ENCODE assay signal across 8 mouse cellular contexts in the genomic region with DNA sequence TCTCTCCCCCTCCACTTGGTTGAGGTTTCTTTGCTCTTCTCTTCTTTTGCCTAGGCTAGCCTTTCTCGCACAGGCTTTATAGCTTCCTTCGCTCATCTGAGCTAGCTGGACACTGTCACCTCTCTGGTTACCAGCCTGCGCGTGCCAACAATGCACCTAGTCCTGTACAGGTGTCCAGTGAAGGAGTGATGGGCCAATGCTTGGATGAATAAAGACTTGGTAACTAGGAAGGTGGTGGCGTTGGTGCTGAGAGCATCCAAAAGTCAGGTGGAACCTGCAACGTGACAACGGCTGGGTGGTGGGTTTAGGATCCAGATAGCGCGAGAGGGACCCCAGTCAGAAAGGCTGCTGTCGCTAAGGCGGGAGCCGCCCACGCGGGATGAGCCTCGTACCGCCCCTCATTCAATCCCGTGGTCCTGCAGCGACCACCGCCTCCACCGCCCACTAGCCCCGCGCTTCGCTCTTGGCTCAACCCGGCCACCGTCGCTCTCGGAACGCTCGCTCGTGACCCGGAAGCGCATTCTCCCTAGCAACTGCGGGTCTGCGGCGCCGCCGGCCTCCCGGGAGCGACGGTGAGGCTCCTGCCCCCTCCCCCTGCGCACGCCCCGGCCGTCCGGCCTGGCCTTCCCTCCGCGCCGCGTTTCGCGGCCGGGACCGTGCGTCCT. TPM values are rescaled to one million over a fixed set of nuclear protein-coding genes. Genes with fewer than 3 reads are reported as not detected.
A peak's percentile ranks its signal among the peaks of the same experiment; 100 is the strongest.
DNase-seq lines count a peak whose midpoint lies in the region; ATAC-seq and TF ChIP-seq lines count a peak whose summit lies in the region.

A gene (plus strand): TSS at position 509 of the 665 bp plus-strand sequence.

- no peaks in the 10 kb centered on the region for H3K36me3 ChIP-seq in ES-E14 (ENCODE audit: control insufficient read depth, insufficient read depth, low read length, poor library complexity, severe bottlenecking)
- no peaks in the 10 kb centered on the region for H3K36me3 ChIP-seq in forebrain, embryonic 16.5 days (ENCODE audit: control insufficient read depth, insufficient read depth)
- H3K36me3 ChIP-seq in lung, embryonic 14.5 days (ENCODE audit: insufficient read depth): no peaks in the 10 kb centered on the region
- H3K36me3 ChIP-seq in thymus, adult 2 months (ENCODE audit: control insufficient read depth, insufficient read depth, low read length): no peaks in the 10 kb centered on the region

- peak within 1 kb of the TSS; percentile 19; the same call in 1 of the 2 replicates for H3K27ac ChIP-seq in ES-E14 (ENCODE audit: insufficient read depth, low read depth, low read length, poor library complexity, severe bottlenecking)
- peak within 1 kb of the TSS; percentile 81 for H3K27ac ChIP-seq in forebrain, embryonic 16.5 days (ENCODE audit: low read length)
- H3K27ac ChIP-seq in layer of hippocampus, adult 2 months: peak within 1 kb of the TSS; percentile 99
- H3K27ac ChIP-seq in lung, embryonic 14.5 days (ENCODE audit: low read depth): peak within 1 kb of the TSS; percentile 88
- H3K27ac ChIP-seq in olfactory bulb, adult 2 months (ENCODE audit: insufficient read depth, low read depth, low read length): peak within 1 kb of the TSS; percentile 43
- H3K27ac ChIP-seq in thymus, adult 2 months (ENCODE audit: control insufficient read depth, insufficient read depth, low read length): no peak within 1 kb of the TSS

- WGBS in forebrain, embryonic 16.5 days: 2% methylated on average over 54 of the region's 54 CpGs
- 3% methylated on average over 41 of the region's 54 CpGs for WGBS in lung, embryonic 14.5 days
- WGBS in olfactory bulb, adult 2 months: 3% methylated on average over 51 of the region's 54 CpGs
- 5% methylated on average over 54 of the region's 54 CpGs for WGBS in thymus, adult 2 months

- peak within 1 kb of the TSS; percentile 80 for H3K4me2 ChIP-seq in forebrain, embryonic 16.5 days (ENCODE audit: low read length)
- peak within 1 kb of the TSS; percentile 61 for H3K4me2 ChIP-seq in lung, embryonic 14.5 days

- in situ Hi-C loops in ES-E14 (cut with MboI; ENCODE audit: low sequenced_read_pairs in 2 of 2, unreplicated experiment in 2 of 2): no loop called here

- peak; percentile 97 for ATAC-seq in forebrain, embryonic 16.5 days
- ATAC-seq in lung, embryonic 14.5 days (ENCODE audit: insufficient read depth): peak; percentile 96

- H3K9me3 ChIP-seq in ES-E14 (ENCODE audit: control insufficient read depth, insufficient read depth, low read depth, low read length): no peaks in the 10 kb centered on the region
- no peaks in the 10 kb centered on the region for H3K9me3 ChIP-seq in forebrain, embryonic 16.5 days (ENCODE audit: control insufficient read depth, low read length)
- no peaks in the 10 kb centered on the region for H3K9me3 ChIP-seq in lung, embryonic 14.5 days (ENCODE audit: low read depth, low read length)

- H3K27me3 ChIP-seq in forebrain, embryonic 16.5 days (replicated peaks; ENCODE audit: control insufficient read depth, insufficient read depth, low read length): no peaks in the 10 kb centered on the region
- no peaks in the 10 kb centered on the region for H3K27me3 ChIP-seq in lung, embryonic 14.5 days (ENCODE audit: insufficient read depth, low read length)
- no peaks in the 10 kb centered on the region for H3K27me3 ChIP-seq in thymus, adult 2 months (ENCODE audit: control insufficient read depth, insufficient read depth, low read length)

- no peak for TF ChIP-seq CTCF in layer of hippocampus, adult 2 months (conservative IDR thresholded peaks at IDR 0.05)
- no peak for TF ChIP-seq CTCF in lung, embryonic 14.5 days (IDR thresholded peaks at IDR 0.05; ENCODE audit: low read depth)
- TF ChIP-seq CTCF in olfactory bulb, adult 2 months (IDR thresholded peaks at IDR 0.05; ENCODE audit: insufficient read depth, low read depth, low read length): no peak
- TF ChIP-seq CTCF in thymus, adult 2 months (IDR thresholded peaks at IDR 0.05; ENCODE audit: borderline replicate concordance, control insufficient read depth, extremely low read depth, insufficient read depth, low read length, poor library complexity): no peak

- DNase-seq in ES-E14 (ENCODE audit: low read depth, low spot score): peak; percentile 69
- DNase-seq in cerebellum, adult 11-12 months: peak; percentile 85
- peak; percentile 83 to 84 for DNase-seq in heart, postnatal 36 days
- DNase-seq in layer of hippocampus, adult 2 months (ENCODE audit: low spot score in 2 of 2): peak; percentile 84 to 87
- peak; percentile 92 for DNase-seq in lung, embryonic 14.5 days
- DNase-seq in thymus, adult 2 months: peak; percentile 82

- intact Hi-C loops in heart, postnatal 36 days (cut with DNase I): no loop called here

- H3K9ac ChIP-seq in ES-E14 (ENCODE audit: insufficient read depth, low read depth, low read length, poor library complexity, severe bottlenecking): peak within 1 kb of the TSS; percentile 93
- H3K9ac ChIP-seq in forebrain, embryonic 16.5 days (replicated peaks; ENCODE audit: low read depth, low read length): peak within 1 kb of the TSS; percentile 95
- peak within 1 kb of the TSS; percentile 88 for H3K9ac ChIP-seq in lung, embryonic 14.5 days

- peak; percentile 72 for TF ChIP-seq POLR2A in olfactory bulb, adult 2 months (IDR thresholded peaks at IDR 0.05; ENCODE audit: insufficient read depth, low read depth, low read length)
- 0 out of 2 replicates have a peak, but pooled peaks have one; percentile 2 for TF ChIP-seq POLR2A in thymus, adult 2 months (IDR thresholded peaks at IDR 0.05; ENCODE audit: control insufficient read depth, extremely low read depth, insufficient read depth, low read length, poor library complexity)

- peak within 1 kb of the TSS; percentile 89 to 91 for H3K4me3 ChIP-seq in ES-E14 (ENCODE audit: insufficient read depth in 1 of 2, low read depth in 1 of 2, low read length in 2 of 2, poor library complexity in 1 of 2, severe bottlenecking in 1 of 2)
- H3K4me3 ChIP-seq in forebrain, embryonic 16.5 days (replicated peaks; ENCODE audit: low read length): peak within 1 kb of the TSS; percentile 97
- peak within 1 kb of the TSS; percentile 67 for H3K4me3 ChIP-seq in layer of hippocampus, adult 2 months
- H3K4me3 ChIP-seq in lung, embryonic 14.5 days (ENCODE audit: low read depth, low read length): peak within 1 kb of the TSS; percentile 81
- peak within 1 kb of the TSS; percentile 83 for H3K4me3 ChIP-seq in olfactory bulb, adult 2 months (ENCODE audit: insufficient read depth, low read depth, low read length)
- peak within 1 kb of the TSS; percentile 56 for H3K4me3 ChIP-seq in thymus, adult 2 months (ENCODE audit: control insufficient read depth, insufficient read depth, low read length)

- peaks cover 0 to 4% of the 10 kb centered on the region in 2 experiments; a peak in 2 of 4 replicates for H3K4me1 ChIP-seq in ES-E14 (ENCODE audit: control insufficient read depth in 2 of 2, insufficient read depth in 2 of 2, low read length in 2 of 2, poor library complexity in 1 of 2)
- H3K4me1 ChIP-seq in forebrain, embryonic 16.5 days (replicated peaks; ENCODE audit: control insufficient read depth, insufficient read depth, low read length): peaks cover 13% of the 10 kb centered on the region
- no peaks in the 10 kb centered on the region for H3K4me1 ChIP-seq in lung, embryonic 14.5 days (ENCODE audit: insufficient read depth)
- peaks cover 6% of the 10 kb centered on the region for H3K4me1 ChIP-seq in olfactory bulb, adult 2 months (ENCODE audit: control insufficient read depth, insufficient read depth, low read length)
- H3K4me1 ChIP-seq in thymus, adult 2 months (replicated peaks; ENCODE audit: control insufficient read depth, insufficient read depth, low read length): peaks cover 4% of the 10 kb centered on the region

TF ChIP-seq in ES-E14, 5 proteins besides CTCF, POLR2A, EP300 and RAD21:
- TF ChIP-seq ZC3H11A (IDR thresholded peaks at IDR 0.05; ENCODE audit: borderline replicate concordance, low read depth, low read length) (no peak), MAFK (IDR thresholded peaks at IDR 0.05; ENCODE audit: insufficient read depth, low read depth, low read length) (no peak), ZNF384 (IDR thresholded peaks at IDR 0.05; ENCODE audit: low read depth, low read length) (no peak), HCFC1 (IDR thresholded peaks at IDR 0.05; ENCODE audit: borderline replicate concordance, insufficient read depth, low read length) (peak; percentile 80), CHD2 (IDR thresholded peaks at IDR 0.05; ENCODE audit: low read depth, low read length) (peak; percentile 83; the same call in 1 of the 2 replicates)

RNA-seq across cellular contexts. Expression of the gene that starts here (rescaled TPM):
- total RNA-seq in ES-E14 (2012; rRNA removed): 9.6 and 13.4 TPM in 2 replicates
- polyA plus RNA-seq in forebrain, embryonic 16.5 days (2015; fragmentation: Nextera tagmentation; extraction: Ambion mirVana): 38.5 and 43.2 TPM in 2 replicates
- 10 to 100 TPM; 11.4 to 12.4 TPM for total RNA-seq in heart, postnatal 36 days (2021)
- 10 to 100 TPM; 26.6 to 26.9 TPM for total RNA-seq in layer of hippocampus, adult 2 months (2021)
- 25.8 and 30.0 TPM in 2 replicates for polyA plus RNA-seq in lung, embryonic 14.5 days (2014; fragmentation: Nextera tagmentation; extraction: Ambion mirVana)
- polyA plus RNA-seq in olfactory bulb, adult 2 months (2012; ENCODE audit: insufficient read depth, insufficient read length, low replicate concordance, missing spikeins): not detected in 2 replicates
- 19.8 and 21.8 TPM in 2 replicates for polyA plus RNA-seq in thymus, adult 2 months (2012; rRNA removed)
